Mouse (Mus musculus): Measurements from ENCODE around the gene Misp.

Misp gene

GRCm38 (mm10) chr10:79861230-79862048 is 40.6 kb downstream of the Misp start:
- TF ChIP-seq NANOG (IDR thresholded peaks at IDR 0.05; ENCODE audit: borderline replicate concordance, low read length), result no peak
- TF ChIP-seq CTCF (conservative IDR thresholded peaks at IDR 0.05; ENCODE audit: low read length), result no peak
- no peak for TF ChIP-seq POU5F1 (IDR thresholded peaks at IDR 0.05; ENCODE audit: borderline replicate concordance, low read length)
- Histone ChIP-seq H3K36me3 (ENCODE audit: insufficient read depth, low read length) (peaks cover 92% of the 10 kb centered on the region), H3K4me3 (replicated peaks; ENCODE audit: low read length) (peak overlapping the region; percentile 97), H3K27me3 (ENCODE audit: insufficient read depth, low read length) (no peaks in the 10 kb centered on the region), H3K9me3 (ENCODE audit: low read length) (no peaks in the 10 kb centered on the region), H3K4me1 (replicated peaks; ENCODE audit: low read depth, low read length) (peaks cover 83% of the 10 kb centered on the region)

- H3K4me3 ChIP-seq (replicated peaks; ENCODE audit: low read length), result no peak overlapping the region
- no peaks in the 10 kb centered on the region for H3K27me3 ChIP-seq (ENCODE audit: insufficient read depth, low read length)
- H3K9me3 ChIP-seq (ENCODE audit: low read length), result no peaks in the 10 kb centered on the region
- H3K4me1 ChIP-seq (replicated peaks; ENCODE audit: low read depth, low read length), result peaks cover 83% of the 10 kb centered on the region
- no peak for TF ChIP-seq NANOG (IDR thresholded peaks at IDR 0.05; ENCODE audit: borderline replicate concordance, low read length)
- TF ChIP-seq POU5F1 (IDR thresholded peaks at IDR 0.05; ENCODE audit: borderline replicate concordance, low read length), result no peak
- no peak for TF ChIP-seq CTCF (conservative IDR thresholded peaks at IDR 0.05; ENCODE audit: low read length)
- peaks cover 84% of the 10 kb centered on the region for H3K36me3 ChIP-seq (ENCODE audit: insufficient read depth, low read length)
Measured at GRCm38 (mm10) chr10:79862049-79862788, 41.4 kb downstream of the Misp start.

- Histone ChIP-seq H3K4me3 (replicated peaks; ENCODE audit: low read length) (no peak overlapping the region), H3K9me3 (ENCODE audit: low read length) (no peaks in the 10 kb centered on the region), H3K4me1 (replicated peaks; ENCODE audit: low read depth, low read length) (peaks cover 81% of the 10 kb centered on the region), H3K27me3 (ENCODE audit: insufficient read depth, low read length) (no peaks in the 10 kb centered on the region), H3K36me3 (ENCODE audit: insufficient read depth, low read length) (peaks cover 77% of the 10 kb centered on the region)
- no peak for TF ChIP-seq POU5F1 (IDR thresholded peaks at IDR 0.05; ENCODE audit: borderline replicate concordance, low read length)
- no peak for TF ChIP-seq NANOG (IDR thresholded peaks at IDR 0.05; ENCODE audit: borderline replicate concordance, low read length)
- TF ChIP-seq CTCF (conservative IDR thresholded peaks at IDR 0.05; ENCODE audit: low read length), result no peak
Measured at GRCm38 (mm10) chr10:79862925-79863324, 42.1 kb downstream of the Misp start.

- no peaks in the 10 kb centered on the region for H3K9me3 ChIP-seq (ENCODE audit: low read length)
- no peak overlapping the region for H3K4me3 ChIP-seq (replicated peaks; ENCODE audit: low read length)
- TF ChIP-seq CTCF (conservative IDR thresholded peaks at IDR 0.05; ENCODE audit: low read length) (no peak), POU5F1 (IDR thresholded peaks at IDR 0.05; ENCODE audit: borderline replicate concordance, low read length) (no peak), NANOG (IDR thresholded peaks at IDR 0.05; ENCODE audit: borderline replicate concordance, low read length) (no peak)
- H3K36me3 ChIP-seq (ENCODE audit: insufficient read depth, low read length), result peaks cover 61% of the 10 kb centered on the region
- peaks cover 64% of the 10 kb centered on the region for H3K4me1 ChIP-seq (replicated peaks; ENCODE audit: low read depth, low read length)
- H3K27me3 ChIP-seq (ENCODE audit: insufficient read depth, low read length), result peaks cover 6% of the 10 kb centered on the region
Measured at GRCm38 (mm10) chr10:79864351-79865188, 43.8 kb downstream of the Misp start.

GRCm38 (mm10) chr10:79865189-79865601 is 44.4 kb downstream of the Misp start:
- peaks cover 58% of the 10 kb centered on the region for H3K4me1 ChIP-seq (replicated peaks; ENCODE audit: low read depth, low read length)
- TF ChIP-seq CTCF (conservative IDR thresholded peaks at IDR 0.05; ENCODE audit: low read length), result no peak
- TF ChIP-seq NANOG (IDR thresholded peaks at IDR 0.05; ENCODE audit: borderline replicate concordance, low read length), result no peak
- no peak for TF ChIP-seq POU5F1 (IDR thresholded peaks at IDR 0.05; ENCODE audit: borderline replicate concordance, low read length)
- no peaks in the 10 kb centered on the region for H3K9me3 ChIP-seq (ENCODE audit: low read length)
- peaks cover 54% of the 10 kb centered on the region for H3K36me3 ChIP-seq (ENCODE audit: insufficient read depth, low read length)
- H3K27me3 ChIP-seq (ENCODE audit: insufficient read depth, low read length), result peaks cover 6% of the 10 kb centered on the region
- H3K4me3 ChIP-seq (replicated peaks; ENCODE audit: low read length), result no peak overlapping the region

GRCm38 (mm10) chr10:79865801-79866295 is 45.1 kb downstream of the Misp start:
- peaks cover 48% of the 10 kb centered on the region for H3K36me3 ChIP-seq (ENCODE audit: insufficient read depth, low read length)
- TF ChIP-seq CTCF (conservative IDR thresholded peaks at IDR 0.05; ENCODE audit: low read length) (no peak), POU5F1 (IDR thresholded peaks at IDR 0.05; ENCODE audit: borderline replicate concordance, low read length) (no peak), NANOG (IDR thresholded peaks at IDR 0.05; ENCODE audit: borderline replicate concordance, low read length) (no peak)
- no peaks in the 10 kb centered on the region for H3K9me3 ChIP-seq (ENCODE audit: low read length)
- H3K4me3 ChIP-seq (replicated peaks; ENCODE audit: low read length), result no peak overlapping the region
- H3K27me3 ChIP-seq (ENCODE audit: insufficient read depth, low read length), result peaks cover 6% of the 10 kb centered on the region
- H3K4me1 ChIP-seq (replicated peaks; ENCODE audit: low read depth, low read length), result peaks cover 51% of the 10 kb centered on the region

- peaks cover 40% of the 10 kb centered on the region for H3K36me3 ChIP-seq (ENCODE audit: insufficient read depth, low read length)
- H3K4me3 ChIP-seq (replicated peaks; ENCODE audit: low read length), result no peak overlapping the region
- peaks cover 45% of the 10 kb centered on the region for H3K4me1 ChIP-seq (replicated peaks; ENCODE audit: low read depth, low read length)
- H3K9me3 ChIP-seq (ENCODE audit: low read length), result no peaks in the 10 kb centered on the region
- peaks cover 10% of the 10 kb centered on the region for H3K27me3 ChIP-seq (ENCODE audit: insufficient read depth, low read length)
- TF ChIP-seq POU5F1 (IDR thresholded peaks at IDR 0.05; ENCODE audit: borderline replicate concordance, low read length) (no peak), CTCF (conservative IDR thresholded peaks at IDR 0.05; ENCODE audit: low read length) (no peak), NANOG (IDR thresholded peaks at IDR 0.05; ENCODE audit: borderline replicate concordance, low read length) (no peak)
Measured at GRCm38 (mm10) chr10:79866601-79867000, 45.8 kb downstream of the Misp start.

Data from E14TG2a.4 (cell line).